Mouse (Mus musculus) stomach, postnatal 0 days (tissue): ENCODE measurements around the gene Adam11. TPM values are rescaled to one million over a fixed set of nuclear protein-coding genes. Genes with fewer than 3 reads are reported as not detected.

Experiments
- ATAC-seq: fragments of 200-750 bp; cut with Nextera tagmentation; 2 replicates; pipeline ENCODE4 v1.8.0; 2017; ENCODE audit not compliant: low FRiP score, low TSS enrichment
- DNase-seq: peaks from one replicate; pipeline ENCODE4 v3.0.0-alpha.2; 2016; ENCODE audit warnings: low spot score
- H3K27ac ChIP-seq: fragments of 300-500 bp; sonication (generic); replicated peaks from 2 replicates; pipeline ENCODE4 v1.5.1; 2014; ENCODE audit warnings: mild to moderate bottlenecking, control low read depth
- H3K27me3 ChIP-seq: fragments of 300-500 bp; sonication (generic); 2 replicates; pipeline ENCODE4 v1.6.1; 2014; ENCODE audit warnings: low read length; ENCODE audit not compliant: control insufficient read depth, insufficient read depth
- H3K36me3 ChIP-seq: fragments of 300-500 bp; sonication (generic); 2 replicates; pipeline ENCODE4 v1.6.1; 2014; ENCODE audit warnings: low read length, mixed read lengths; ENCODE audit not compliant: control insufficient read depth, insufficient read depth
- H3K4me1 ChIP-seq: fragments of 300-500 bp; sonication (generic); replicated peaks from 2 replicates; pipeline ENCODE4 v1.6.1; 2014; ENCODE audit warnings: antibody characterized with exemption; ENCODE audit not compliant: control insufficient read depth, insufficient read depth
- H3K4me2 ChIP-seq: fragments of 300-500 bp; sonication (generic); replicated peaks from 2 replicates; pipeline ENCODE4 v1.6.1; 2014; ENCODE audit warnings: low read depth, mild to moderate bottlenecking, control low read depth, moderate library complexity
- H3K4me3 ChIP-seq: fragments of 300-500 bp; sonication (generic); 2 replicates; pipeline ENCODE4 v1.5.1; 2014; ENCODE audit warnings: low read depth, low read length, control low read depth
- H3K9ac ChIP-seq: fragments of 300-500 bp; sonication (generic); 2 replicates; pipeline ENCODE4 v1.6.1; 2014; ENCODE audit warnings: mild to moderate bottlenecking, low read length, control low read depth, mixed read lengths
- H3K9me3 ChIP-seq: fragments of 300-500 bp; sonication (generic); 2 replicates; pipeline ENCODE4 v1.6.1; 2016; ENCODE audit warnings: low read length; ENCODE audit not compliant: control insufficient read depth
- CTCF ChIP-seq: IDR thresholded peaks from 2 replicates; pipeline ENCODE4 v1.5.1; 2016; ENCODE audit warnings: antibody characterized with exemption, low read depth, mild to moderate bottlenecking, moderate library complexity
- EP300 ChIP-seq: optimal IDR thresholded peaks from 2 replicates; pipeline ENCODE3; 2016; ENCODE audit warnings: antibody characterized with exemption
- WGBS: fragments of 180-500 bp; shearing (Covaris S2); extraction: QIAGEN DNeasy Blood & Tissue Kit; methylation state at CpG from one replicate; pipeline ENCODE4 v1.1.7; 2014; 5-methylcytosine and 5-hydroxymethylcytosine counted together
- polyA plus RNA-seq: library from polyadenylated mRNA; unstranded; fragments of >200 nt; fragmentation: Nextera tagmentation; extraction: Ambion mirVana; gene quantifications from 2 replicates; pipeline ENCODE4 v1.2.1, GENCODE M21; 2015

The Adam11 gene
- polyA plus RNA-seq, 1 experiment from 2014 or later = 1.8 TPM

GRCm38 (mm10) chr11:102773713-102774611 is 12.7 kb downstream of the Adam11 start:
- DNase-seq (peak; percentile 88), ATAC-seq (peak; percentile 33)
- H3K4me2 ChIP-seq = peak overlapping the region; percentile 97
- no peaks in the 10 kb centered on the region for H3K4me1 ChIP-seq
- H3K4me3 ChIP-seq = peak overlapping the region; percentile 60
- no peaks in the 10 kb centered on the region for H3K36me3 ChIP-seq
- H3K27me3 ChIP-seq = no peaks in the 10 kb centered on the region
- no peaks in the 10 kb centered on the region for H3K9me3 ChIP-seq
- under 1% methylated on average over 46 of the region's 46 CpGs for WGBS
- H3K9ac ChIP-seq = peak overlapping the region; percentile 63
- H3K27ac ChIP-seq = peak overlapping the region; percentile 71
- TF ChIP-seq CTCF = peak; percentile 99
- no peak for TF ChIP-seq EP300

- Histone ChIP-seq H3K9me3 (no peaks in the 10 kb centered on the region), H3K27me3 (no peaks in the 10 kb centered on the region), H3K27ac (peak overlapping the region; percentile 71), H3K4me1 (no peaks in the 10 kb centered on the region), H3K4me2 (peak overlapping the region; percentile 97), H3K9ac (peak overlapping the region; percentile 63), H3K4me3 (peak overlapping the region; percentile 60), H3K36me3 (no peaks in the 10 kb centered on the region)
- TF ChIP-seq CTCF (peak; percentile 76), EP300 (no peak)
- under 1% methylated on average over 24 of the region's 25 CpGs for WGBS
- peak; percentile 83 for ATAC-seq
- DNase-seq = peak; percentile 89
Observed at GRCm38 (mm10) chr11:102774621-102775141, 13.4 kb downstream of the Adam11 start.

- Histone ChIP-seq H3K4me2 (peak overlapping the region; percentile 57), H3K27me3 (no peaks in the 10 kb centered on the region), H3K27ac (no peak overlapping the region), H3K9me3 (no peaks in the 10 kb centered on the region), H3K9ac (peak overlapping the region; percentile 58), H3K4me1 (no peaks in the 10 kb centered on the region), H3K36me3 (no peaks in the 10 kb centered on the region), H3K4me3 (peak overlapping the region; percentile 26; the same call in 1 of the 2 replicates)
- TF ChIP-seq EP300 (no peak), CTCF (peak; percentile 91)
- peak; percentile 75 for DNase-seq
- ATAC-seq = peak; percentile 5; the same call in 1 of the 2 replicates
- 33% methylated on average over 21 of the region's 21 CpGs for WGBS
Observed at GRCm38 (mm10) chr11:102777598-102777997, 16.4 kb downstream of the Adam11 start.

- ATAC-seq (no peak), DNase-seq (no peak)
- WGBS = 38% methylated on average over 14 of the region's 14 CpGs
- H3K27me3 ChIP-seq = no peaks in the 10 kb centered on the region
- H3K4me1 ChIP-seq = no peaks in the 10 kb centered on the region
- H3K36me3 ChIP-seq = no peaks in the 10 kb centered on the region
- H3K27ac ChIP-seq = 0 out of 2 replicates have a peak overlapping the region, but pooled peaks have one; percentile 30
- H3K4me2 ChIP-seq = peak overlapping the region; percentile 57
- peak overlapping the region; percentile 58 for H3K9ac ChIP-seq
- H3K4me3 ChIP-seq = 0 out of 2 replicates have a peak overlapping the region, but pooled peaks have one; percentile 26
- H3K9me3 ChIP-seq = no peaks in the 10 kb centered on the region
- no peak for TF ChIP-seq CTCF
- no peak for TF ChIP-seq EP300
Observed at GRCm38 (mm10) chr11:102778165-102778564, 16.9 kb downstream of the Adam11 start.

GRCm38 (mm10) chr11:102778597-102778996 is 17.4 kb downstream of the Adam11 start:
- Histone ChIP-seq H3K4me1 (no peaks in the 10 kb centered on the region), H3K27me3 (no peaks in the 10 kb centered on the region), H3K27ac (no peak overlapping the region), H3K36me3 (no peaks in the 10 kb centered on the region), H3K4me3 (no peak overlapping the region), H3K9me3 (no peaks in the 10 kb centered on the region), H3K4me2 (no peak overlapping the region), H3K9ac (no peak overlapping the region)
- TF ChIP-seq CTCF = no peak
- TF ChIP-seq EP300 = no peak
- 40% methylated on average over 5 of the region's 5 CpGs for WGBS
- DNase-seq (no peak), ATAC-seq (no peak)
